Mouse (Mus musculus) layer of hippocampus, adult 11-12 months (tissue): Measurements from ENCODE around the gene Card9.
A peak's percentile ranks its signal among the peaks of the same experiment; 100 is the strongest.

Experiments
- DNase-seq: peaks from one replicate; pipeline ENCODE4 v3.0.0; 2022; ENCODE audit warnings: low spot score

Gene Card9

GRCm38 (mm10) chr2:26362991-26363390 is 2.3 kb upstream of the Card9 start:
- no peak for DNase-seq

DNA sequence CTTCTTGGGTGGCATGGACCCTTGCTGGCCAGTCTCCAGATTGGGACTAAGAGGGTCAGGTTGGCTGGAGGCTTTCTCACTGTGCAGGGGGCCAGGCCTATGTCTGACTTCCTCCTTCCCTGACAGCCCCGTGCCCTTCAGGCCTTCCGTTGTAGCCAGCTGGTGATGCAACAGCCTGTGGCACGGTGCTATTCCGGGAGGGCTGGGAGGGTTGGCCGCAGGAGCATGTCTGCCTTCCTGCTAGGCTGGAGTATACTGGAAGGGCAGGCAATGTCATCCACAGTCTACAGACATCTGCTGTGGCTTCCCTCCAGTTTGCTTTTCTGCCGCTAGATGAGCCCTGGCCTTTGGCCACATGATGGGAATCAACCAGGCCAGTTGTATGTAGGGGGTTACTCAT is 735 bp downstream of the Card9 start:
- no peak for DNase-seq

DNA sequence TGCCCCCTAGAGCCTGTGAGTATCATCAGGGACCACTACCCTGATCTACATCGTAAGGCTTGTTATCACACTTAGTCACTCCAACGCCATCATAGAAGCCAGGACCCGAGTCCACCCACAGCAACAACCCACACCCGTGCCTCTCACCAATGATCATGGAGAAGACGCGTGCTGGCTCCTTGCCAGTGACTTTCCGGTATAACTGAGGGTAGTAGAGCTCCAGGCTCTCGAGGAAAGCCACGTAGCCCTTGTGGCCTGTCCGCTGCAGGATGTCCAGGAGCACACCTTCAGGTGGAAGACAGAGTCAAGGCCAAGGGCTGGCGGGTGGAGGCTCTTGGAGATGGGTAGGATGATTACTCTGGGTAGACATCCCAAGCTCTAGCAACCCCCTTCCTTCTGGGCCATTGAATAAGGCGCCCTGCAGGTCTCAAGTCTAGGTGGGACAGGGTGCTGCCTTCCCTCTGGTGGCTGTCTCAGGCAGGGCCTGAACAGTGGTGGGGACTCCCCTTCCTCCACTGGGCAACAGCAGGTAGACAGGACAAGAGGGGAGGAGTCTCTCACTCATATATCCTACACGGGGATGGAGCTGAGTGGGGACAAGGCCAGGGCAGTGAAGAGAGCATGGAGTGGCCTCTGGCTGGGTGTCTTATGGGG is 1.9 kb downstream of the Card9 start:
- DNase-seq, result no peak

GRCm38 (mm10) chr2:26357484-26357883 is 3.2 kb downstream of the Card9 start:
- no peak for DNase-seq

DNA sequence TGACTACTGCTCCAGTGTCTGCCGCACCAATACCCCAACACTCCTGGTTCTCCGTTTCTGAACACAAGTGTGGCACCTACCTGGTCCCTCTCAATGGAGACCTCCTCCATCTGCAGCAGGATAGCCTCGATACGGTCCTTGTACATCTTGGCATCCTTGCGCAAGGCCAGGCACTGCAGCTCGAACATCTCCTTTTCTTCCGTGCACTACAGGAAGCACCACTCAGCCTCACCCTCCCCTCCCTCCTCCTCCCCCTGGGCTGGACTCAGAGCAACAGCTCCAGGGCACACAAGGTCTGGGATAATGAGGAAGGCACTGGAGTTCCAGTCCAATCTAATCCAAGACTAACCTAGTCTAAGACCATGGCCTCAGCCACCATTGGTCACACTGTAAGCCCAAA is 4.0 kb downstream of the Card9 start:
- DNase-seq, result no peak

DNA sequence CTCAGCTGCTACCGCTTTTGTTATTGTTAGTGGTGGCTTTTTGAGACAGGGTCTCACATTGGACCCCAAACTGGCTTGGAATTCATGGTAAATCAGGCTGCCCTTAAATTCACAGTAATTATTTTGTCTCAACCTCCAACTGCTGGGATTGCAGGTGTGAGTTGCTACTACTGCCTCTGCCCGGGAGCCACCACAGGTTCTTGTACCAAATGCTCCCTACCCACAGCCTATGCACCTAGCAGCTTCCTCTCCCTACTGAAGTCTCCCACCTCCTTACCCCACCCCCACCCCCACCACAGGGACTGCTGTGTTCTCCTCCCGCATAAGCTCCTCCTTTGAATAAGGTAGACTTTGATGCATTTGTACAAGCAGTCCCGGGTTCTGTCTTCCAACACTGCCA is 4.5 kb downstream of the Card9 start:
- no peak for DNase-seq

DNA sequence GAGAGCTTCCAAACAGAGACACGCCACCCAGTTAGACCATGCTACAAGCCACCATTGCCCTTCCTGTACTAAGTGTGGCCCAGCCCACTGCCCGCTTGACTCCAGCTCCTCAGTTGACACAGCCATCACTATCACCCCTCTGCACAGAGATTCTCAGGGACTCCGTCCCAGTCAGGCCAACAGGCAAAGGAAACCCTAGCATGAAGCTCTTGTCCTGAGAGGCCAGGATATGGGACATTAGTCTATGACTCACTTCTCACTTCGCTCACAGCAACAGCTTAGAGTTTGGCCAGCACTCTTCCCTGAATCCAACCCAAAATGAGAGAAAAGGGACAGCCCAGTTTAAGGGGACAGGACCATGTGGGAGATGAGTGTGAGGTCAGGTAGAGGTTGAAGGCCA is 6.3 kb downstream of the Card9 start:
- no peak for DNase-seq

GRCm38 (mm10) chr2:26353066-26353980 is 7.4 kb downstream of the Card9 start:
- no peak for DNase-seq

- no peak for DNase-seq
These were observed 8.3 kb downstream of the Card9 start for GRCm38 (mm10) chr2:26352291-26352910.

GRCm38 (mm10) chr2:26351358-26352290 is 9.1 kb downstream of the Card9 start, which contains the start of gene Dnlz:
Gene Dnlz (minus strand): TSS chr2:26352110.
- DNase-seq, result peak; percentile 95

- DNase-seq, result no peak
These were observed 12.5 kb downstream of the Card9 start for GRCm38 (mm10) chr2:26348241-26348640.

DNA sequence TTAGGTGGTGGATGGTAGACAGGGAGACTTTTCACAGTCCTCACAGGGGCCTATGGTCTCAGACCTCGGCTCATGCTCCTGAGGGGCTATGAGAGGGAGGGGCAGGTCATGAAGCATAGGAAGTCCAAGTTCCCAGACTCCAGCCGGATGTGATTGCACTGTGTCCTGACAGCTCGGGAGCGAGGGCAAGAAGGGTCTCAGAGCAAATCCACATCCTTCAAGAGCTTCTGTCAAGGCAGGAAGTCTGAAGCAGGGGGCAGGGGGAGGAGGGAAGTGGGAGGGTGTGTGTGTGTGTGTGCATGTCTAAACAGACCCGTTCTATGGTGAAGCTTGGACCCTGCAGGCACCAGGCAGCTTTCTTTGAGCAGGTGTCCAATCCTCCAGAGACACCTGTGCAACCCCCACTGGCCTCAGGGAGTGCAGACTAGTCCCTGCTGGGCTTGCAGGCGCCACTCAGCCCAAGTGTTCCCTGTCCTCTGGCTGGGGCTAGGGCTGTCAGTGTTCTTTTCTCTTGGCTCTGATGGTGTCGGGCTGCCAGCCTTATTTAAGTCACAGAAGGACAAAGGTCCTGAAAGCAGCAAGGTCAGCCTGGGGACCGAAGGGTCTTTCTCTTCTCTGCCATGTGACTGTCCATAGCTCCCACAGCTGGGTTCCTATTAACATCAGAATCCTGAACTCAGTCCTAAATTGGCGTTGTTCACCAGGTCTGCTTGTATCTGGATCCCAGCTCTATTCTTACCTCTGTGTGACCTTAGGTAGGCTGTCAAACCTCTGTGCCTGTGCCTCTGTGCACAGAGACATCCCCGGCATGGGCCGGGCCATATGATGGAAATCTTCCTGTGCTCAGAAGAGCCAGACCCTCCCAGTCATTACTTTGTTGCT is 17.9 kb downstream of the Card9 start:
- DNase-seq, result no peak

- peak; percentile 75 for DNase-seq
These were observed 18.7 kb downstream of the Card9 start for GRCm38 (mm10) chr2:26342044-26342443.

DNA sequence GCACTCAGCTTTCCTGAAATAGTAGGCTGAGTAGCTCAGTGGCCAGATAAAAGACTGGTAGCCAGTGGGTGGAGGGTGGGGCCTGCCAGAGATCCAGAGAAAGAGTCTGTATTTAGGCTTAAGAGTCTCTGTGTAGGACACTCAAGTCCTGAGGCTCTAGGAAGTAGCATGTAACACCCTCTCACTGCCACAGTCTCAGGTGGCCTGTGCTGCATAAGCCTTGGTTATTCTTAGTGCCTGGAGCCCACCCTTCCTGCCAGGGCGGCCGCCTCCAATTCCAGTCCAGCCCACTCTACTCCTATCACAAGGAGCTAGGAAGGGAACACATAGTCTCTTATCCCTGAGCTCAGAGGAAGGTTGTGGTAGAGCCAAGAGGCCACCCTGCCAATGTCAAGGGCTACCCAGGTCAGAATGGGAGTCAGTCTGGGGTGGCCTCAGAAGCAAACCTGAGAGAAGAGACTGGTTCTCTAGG is 19.2 kb downstream of the Card9 start:
- DNase-seq, result no peak

DNA sequence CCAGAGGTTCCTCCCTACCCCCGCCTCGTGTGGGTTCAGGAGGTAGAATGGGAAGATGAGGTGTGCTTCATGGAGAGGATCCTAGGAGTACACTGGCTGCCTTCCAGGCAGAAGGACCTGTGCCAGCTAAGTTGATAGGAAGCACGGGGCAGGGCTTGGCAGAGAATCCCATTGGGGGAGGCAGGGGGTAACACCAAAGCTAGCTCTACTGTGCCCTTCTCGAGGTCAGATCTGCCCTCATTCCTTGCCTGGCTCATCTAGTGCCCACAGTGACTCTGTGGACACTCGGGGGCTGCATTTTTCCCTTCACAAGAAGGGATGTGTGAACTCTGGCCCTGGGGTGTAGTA is 21.5 kb downstream of the Card9 start:
- no peak for DNase-seq

GRCm38 (mm10) chr2:26338302-26339203 is 22.2 kb downstream of the Card9 start:
- no peak for DNase-seq

DNA sequence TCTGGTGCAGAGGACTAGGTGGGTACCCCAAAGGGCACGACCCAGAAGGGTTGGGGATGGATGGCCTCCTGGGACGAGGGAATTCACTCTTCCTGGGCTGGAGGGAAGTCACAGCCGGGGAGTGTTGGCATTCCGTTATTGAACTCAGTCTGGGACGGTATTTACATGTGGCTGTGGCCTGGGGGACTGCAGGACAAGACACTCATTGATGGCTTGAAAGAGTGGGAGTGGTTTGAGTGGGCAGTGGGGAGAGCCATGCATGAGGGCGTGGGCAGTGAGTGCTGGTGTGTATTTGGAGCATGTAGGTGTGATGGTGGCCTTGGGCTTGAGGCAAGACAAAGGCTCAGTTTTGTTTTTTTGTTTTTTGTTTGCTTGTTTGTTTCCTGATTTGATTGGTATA is 30.0 kb downstream of the Card9 start:
- DNase-seq, result no peak

- no peak for DNase-seq
These were observed 30.7 kb downstream of the Card9 start for GRCm38 (mm10) chr2:26330056-26330468.

DNA sequence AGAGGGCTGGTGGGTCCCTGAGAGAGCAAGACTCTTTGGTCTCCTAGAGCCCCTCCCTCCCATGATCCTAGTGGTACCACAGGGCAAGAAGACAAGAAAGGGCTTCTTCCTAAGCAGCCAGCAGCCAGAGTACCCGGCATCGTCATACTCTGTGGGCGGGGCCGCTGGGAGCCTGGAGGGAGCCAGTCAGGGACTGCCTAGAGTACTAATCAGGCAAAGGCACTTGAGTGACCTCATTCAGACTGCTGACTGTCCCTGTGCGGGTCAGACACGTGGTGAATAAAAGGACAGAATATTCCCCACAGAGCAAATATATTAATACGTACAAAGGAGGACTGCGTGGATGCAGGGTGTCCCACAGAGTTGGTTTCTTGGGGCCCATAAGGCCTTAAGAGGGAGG is 31.3 kb downstream of the Card9 start:
- DNase-seq, result peak; percentile 75

DNA sequence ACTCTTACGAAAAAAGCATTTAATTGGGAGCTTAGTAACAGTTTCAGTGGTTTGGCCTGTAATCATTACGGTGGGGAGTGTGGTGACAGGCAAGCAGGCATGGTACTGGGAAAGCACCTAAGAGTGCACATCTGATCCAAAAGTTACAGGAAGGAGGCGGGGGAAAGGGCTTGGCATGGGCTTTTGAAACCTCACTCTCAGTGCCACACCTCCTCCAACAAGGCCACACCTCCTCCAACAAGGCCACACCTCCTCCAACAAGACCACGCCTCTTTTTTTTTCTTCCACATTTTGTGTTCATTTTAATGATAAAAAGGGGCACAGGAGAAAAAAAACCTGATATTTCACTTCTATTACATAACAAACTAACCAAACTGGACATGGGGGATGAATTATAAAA is 32.9 kb downstream of the Card9 start:
- no peak for DNase-seq
